Mouse (Mus musculus): ENCODE measurements around the gene Six5. TPM values are rescaled to one million over a fixed set of nuclear protein-coding genes. Genes with fewer than 3 reads are reported as not detected.

The Six5 gene
- total RNA-seq, 2 experiments from 2014 or later: 7.2 to 10.2 TPM

DNA sequence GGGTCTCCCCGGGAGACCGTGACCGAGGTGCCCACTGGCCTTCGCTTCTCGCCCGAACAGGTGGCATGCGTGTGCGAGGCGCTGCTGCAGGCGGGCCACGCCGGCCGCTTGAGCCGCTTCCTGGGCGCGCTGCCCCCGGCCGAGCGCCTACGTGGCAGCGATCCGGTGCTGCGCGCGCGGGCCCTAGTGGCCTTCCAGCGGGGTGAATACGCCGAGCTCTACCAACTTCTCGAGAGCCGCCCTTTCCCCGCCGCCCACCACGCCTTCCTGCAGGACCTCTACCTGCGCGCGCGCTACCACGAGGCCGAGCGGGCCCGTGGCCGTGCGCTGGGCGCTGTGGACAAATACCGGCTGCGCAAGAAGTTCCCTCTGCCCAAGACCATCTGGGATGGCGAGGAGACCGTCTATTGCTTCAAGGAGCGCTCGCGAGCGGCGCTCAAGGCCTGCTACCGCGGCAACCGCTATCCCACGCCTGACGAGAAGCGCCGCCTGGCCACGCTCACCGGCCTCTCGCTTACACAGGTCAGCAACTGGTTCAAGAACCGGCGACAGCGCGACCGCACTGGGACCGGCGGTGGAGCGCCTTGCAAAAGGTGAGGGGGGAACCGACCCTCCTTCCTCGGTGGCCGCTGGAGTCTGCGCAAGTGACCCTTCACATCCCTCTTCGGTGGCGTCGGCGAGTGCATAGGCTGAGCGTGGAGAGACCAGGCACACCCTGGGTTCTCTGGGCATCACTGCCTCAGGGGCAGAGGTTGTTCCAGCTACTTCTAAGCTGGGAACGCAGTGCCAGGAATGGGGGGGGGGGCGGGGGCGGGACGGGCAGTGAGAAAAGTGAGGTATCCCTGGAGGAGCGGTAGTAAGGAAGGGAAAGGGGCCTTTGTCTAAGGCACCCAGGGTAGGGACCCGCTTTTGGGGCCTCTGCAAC is 694 bp downstream of the Six5 start:
- peak; percentile 60 to 72 for DNase-seq
- intact Hi-C loops (cut with DNase I): no loop called here

DNA sequence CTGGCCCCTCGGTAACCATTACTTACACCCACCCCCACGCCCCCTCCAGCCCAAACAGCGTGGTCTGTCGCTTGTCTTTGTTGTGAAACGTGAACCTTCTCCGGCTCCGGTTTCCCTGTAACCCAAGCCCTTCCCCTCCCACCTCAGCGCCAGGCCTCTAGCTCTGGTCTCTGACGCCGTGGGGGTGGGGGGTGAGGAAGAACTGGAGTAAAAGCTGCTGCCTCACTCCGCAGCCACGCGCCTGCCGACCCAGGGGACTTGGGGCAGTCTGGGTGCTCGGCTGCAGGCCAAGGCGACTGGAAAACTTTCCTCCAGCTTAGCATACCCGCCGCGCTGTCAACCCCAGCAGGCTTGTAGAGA is 1.3 kb downstream of the Six5 start:
- intact Hi-C loops (cut with DNase I): loop anchor here (2.0 kb wide), 1 partner anchor 21 kb away; no protein-coding TSS in a partner anchor
- peak in 1 of 2 experiments; percentile 60 for DNase-seq

DNA sequence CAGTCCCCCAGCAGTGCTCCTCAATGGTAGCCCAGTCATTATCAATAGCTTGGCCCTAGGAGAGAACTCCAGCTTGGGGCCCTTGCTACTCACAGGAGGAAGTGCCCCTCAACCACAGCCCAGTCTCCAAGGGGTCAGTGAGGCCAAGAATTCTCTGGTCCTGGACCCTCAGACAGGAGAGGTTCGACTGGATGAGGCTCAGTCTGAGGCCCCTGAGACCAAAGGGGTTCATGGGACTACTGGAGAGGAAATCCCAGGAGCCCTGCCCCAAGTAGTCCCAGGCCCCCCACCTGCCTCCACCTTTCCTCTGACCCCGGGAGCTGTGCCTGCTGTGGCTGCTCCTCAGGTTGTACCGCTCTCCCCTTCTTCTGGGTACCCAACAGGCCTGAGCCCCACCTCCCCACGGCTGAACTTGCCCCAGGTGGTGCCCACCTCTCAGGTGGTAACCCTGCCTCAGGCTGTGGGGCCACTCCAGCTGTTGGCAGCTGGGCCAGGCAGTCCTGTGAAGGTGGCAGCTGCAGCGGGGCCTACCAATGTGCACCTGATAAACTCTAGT is 2.1 kb downstream of the Six5 start:
- intact Hi-C loops (cut with DNase I): loop anchor here (2.0 kb wide), 1 partner anchor 20 kb away; no protein-coding TSS in a partner anchor
- no peak for DNase-seq

DNA sequence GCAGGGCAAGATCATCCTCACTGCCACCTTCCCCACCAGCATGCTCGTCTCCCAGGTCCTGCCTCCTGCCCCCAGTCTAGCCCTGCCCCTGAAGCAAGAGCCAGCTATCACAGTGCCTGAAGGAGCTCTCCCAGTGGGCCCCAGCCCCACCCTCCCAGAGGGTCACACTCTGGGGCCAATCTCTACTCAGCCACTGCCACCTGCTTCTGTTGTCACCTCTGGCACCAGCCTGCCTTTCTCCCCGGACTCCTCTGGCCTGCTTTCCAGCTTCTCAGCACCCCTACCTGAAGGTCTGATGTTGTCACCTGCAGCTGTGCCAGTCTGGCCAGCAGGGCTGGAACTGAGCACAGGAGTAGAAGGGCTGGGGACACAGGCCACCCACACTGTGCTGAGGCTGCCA is 2.8 kb downstream of the Six5 start:
- no peak for DNase-seq
- intact Hi-C loops (cut with DNase I): loop anchor here (2.0 kb wide), 1 partner anchor 20 kb away; no protein-coding TSS in a partner anchor

DNA sequence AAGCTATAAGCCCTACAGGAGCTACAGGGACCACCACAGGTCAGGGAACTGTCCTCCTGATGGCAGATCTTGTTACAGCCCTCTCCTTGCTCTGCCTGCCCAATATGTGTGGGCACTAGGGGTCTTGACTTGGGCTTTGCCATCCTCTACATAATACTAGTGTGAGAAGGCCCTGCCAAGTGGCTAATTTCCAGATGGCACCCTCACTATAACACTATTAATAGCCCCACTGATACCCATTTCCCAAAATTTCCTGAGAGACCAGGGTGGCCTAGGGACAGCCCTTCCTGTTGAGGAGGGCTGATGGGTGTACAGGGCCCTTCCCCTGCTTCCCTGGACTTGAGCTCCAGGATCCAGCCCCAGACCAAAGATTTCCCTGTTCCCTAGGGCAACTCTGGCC is 3.5 kb downstream of the Six5 start:
- DNase-seq: peak in 1 of 2 experiments; percentile 53
- intact Hi-C loops (cut with DNase I): loop anchor here (2.0 kb wide), 1 partner anchor 19 kb away; no protein-coding TSS in a partner anchor

DNA sequence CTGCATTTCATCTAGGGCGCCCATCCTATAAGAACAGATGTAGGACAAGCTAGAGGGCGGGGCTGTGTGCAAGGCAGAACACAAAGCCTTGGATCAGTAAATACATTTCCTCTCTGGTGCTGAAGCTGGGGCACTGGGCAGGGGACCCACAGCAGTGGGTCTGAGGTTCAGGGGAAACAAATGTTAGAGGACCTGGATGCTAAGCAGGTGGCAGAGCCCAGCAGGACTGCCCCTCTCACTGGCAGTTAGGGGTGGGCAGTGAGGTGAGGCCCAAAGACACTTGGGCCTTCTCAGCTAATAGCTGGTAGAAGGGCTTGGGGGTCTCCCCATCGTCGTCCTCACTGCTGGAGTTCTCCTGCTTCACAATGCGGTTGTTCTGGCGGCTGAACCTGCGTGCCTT is 4.4 kb downstream of the Six5 start:
- intact Hi-C loops (cut with DNase I): no loop called here
- DNase-seq: no peak

DNA sequence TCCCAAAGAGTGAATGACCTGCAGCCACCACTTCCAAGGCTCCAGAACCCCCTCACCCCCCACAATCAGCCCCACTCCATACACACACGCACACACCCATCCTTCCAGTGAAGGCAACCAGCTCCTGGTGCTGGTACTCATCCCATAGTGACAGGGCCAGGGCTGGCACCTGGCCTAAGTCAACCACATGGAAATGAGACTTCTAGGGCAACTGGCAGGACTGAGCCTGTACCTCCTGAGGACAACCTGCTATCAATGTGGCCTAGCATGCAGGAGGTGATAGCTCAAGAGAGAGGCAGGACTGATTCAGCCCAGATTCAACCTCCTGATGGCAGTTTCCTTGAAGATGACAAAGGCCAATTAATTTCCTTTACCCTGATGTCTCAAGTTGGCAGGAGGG is 5.9 kb downstream of the Six5 start:
- intact Hi-C loops (cut with DNase I): no loop called here
- no peak for DNase-seq

DNA sequence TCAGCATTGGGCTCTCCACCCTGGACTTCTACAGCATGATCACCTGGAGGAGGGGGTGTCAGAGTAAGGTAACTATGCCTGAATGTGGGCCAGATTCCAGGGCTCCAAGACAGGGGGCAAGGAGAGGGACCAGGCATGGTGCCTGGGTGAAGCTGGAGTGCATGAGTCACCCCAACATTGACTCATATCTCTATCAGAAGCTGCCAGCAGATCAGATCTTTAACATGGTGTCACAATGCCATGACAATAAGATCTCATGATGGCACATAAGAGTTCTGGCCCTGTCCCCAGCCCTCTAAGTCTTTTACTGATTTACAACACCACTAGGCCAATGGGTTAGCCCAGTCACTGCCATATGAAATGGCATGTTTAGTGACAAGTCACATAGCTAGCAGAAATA is 9.3 kb downstream of the Six5 start:
- DNase-seq: no peak

DNA sequence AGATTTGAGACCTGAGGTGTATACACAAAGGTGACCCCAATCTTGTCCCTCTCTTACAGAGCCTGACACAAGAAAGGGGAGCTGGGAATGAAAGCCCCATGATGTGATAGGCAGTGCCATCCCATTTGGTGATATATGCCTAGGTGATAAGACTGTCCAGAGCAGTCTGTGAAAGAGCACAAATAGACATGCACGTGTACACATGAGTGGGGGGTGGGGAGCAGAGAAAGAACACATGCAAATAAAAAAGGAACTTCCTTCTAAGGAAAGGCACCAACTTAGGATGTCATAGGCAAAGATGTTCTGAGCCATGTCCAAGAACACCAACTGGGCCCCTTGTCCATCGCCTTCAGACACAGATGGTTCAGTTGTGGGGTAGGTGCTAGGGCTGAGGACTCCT is 10.1 kb downstream of the Six5 start:
- no peak for DNase-seq
- intact Hi-C loops (cut with DNase I): no loop called here

More for the DNA sequence above, 9.3 kb downstream of the Six5 start:
- intact Hi-C loops (cut with DNase I): no loop called here

DNA sequence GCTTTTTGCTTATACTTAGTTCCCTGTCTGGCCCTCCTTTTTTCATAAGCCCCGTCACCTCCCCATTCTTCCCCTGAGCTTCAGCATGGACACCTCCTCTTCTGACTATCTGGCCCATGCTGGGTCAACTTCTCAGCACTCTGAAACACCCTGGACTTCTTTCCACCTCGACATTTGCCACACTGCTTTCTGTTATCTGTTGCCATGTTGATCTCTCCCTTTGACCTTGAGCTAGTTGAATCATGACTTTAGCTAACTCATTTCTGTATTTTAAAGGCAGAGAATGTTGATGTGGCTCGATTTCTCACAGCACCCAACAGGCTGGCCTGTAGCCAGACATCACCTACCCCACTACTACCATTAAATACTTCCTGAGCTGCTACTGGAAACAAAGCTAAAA is 13.0 kb downstream of the Six5 start:
- no peak for DNase-seq
- intact Hi-C loops (cut with DNase I): loop anchor here (5.0 kb wide), 1 partner anchor 40 kb away; no protein-coding TSS in a partner anchor

DNA sequence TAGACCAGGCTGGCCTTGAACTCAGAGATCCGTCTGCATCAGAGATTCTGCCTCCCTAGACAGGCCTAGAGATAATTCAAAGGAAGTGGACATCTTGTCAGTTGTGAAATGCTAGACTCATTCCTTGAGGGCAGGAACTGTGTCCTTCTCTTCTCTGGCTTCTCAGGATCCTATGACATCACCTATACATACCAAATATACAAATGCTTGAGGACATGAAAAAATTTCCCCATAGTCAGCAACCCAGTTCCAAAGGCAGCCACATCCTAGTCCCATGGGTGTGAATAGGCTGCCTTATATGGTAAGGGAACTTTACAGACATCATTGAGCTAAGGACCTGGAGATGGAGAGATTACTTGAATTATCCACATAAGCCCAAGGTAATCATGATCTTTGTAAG is 15.2 kb downstream of the Six5 start:
- intact Hi-C loops (cut with DNase I): loop anchor here (5.0 kb wide), 1 partner anchor 42 kb away; no protein-coding TSS in a partner anchor
- no peak for DNase-seq

DNA sequence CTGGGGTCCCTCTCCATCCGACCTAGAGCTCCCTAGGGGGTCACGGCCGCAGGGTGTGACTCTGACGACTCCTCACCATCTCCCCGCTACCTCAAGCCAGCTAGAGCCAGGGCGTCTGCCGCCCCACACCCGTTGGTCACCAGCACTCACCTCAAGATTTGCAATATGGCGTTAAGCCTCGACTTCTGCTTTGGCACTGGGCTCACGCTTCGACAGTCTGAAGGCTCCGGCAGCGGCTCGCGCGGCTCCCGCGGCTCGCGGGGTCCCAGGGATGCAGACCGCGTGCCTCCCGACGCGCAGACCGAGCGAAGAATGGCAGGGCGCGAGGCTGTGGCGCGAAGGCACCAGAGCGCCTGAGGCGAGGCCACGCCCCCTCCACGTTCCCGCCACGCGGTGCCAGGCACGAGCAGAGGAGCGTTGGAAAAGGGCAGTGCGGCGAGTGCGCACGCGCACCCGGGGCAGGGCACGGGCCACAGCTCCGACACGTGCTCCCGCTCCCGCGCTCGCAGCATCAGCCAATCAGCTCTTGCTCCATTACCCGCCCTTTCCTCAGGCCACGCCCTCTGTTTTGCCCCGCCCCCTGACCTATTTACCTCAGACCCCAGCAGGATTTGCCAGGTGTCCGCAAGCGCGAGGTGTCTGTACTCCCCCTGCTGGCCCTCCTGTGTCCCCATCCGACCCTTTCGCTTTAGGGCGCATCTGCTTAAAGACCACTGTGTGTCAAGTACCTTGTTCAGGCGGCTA is 23.8 kb downstream of the Six5 start, which contains the start of gene Gm4969:
TSS of gene Gm4969 (minus strand) at position 341 of the 744 bp plus-strand sequence.
- peak; percentile 33 to 37 for DNase-seq
- intact Hi-C loops (cut with DNase I): loop anchor here (2.0 kb wide), 1 partner anchor 93 kb away; the partner anchor contains the start of gene Sympk

DNA sequence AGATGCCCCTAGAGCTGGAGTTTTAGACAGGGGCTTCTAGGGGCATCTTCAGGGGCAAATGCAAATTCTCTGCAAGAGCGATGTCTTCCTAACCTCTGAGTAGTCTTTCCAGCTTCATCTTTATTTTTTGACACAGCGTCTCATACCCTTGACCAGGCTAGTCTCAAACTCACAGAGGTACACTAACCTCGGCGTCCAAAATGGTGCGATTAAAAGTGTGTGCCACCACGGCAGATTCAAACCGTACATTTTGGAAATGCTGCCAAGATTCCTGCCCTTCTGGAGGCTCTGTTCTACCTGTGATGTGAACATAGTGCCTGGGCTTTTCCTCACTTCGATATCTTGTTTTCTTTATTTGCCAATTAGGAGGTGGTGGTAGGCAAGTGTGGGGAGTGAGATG is 24.7 kb downstream of the Six5 start:
- DNase-seq: no peak
- intact Hi-C loops (cut with DNase I): loop anchor here (2.0 kb wide), 1 partner anchor 94 kb away; the partner anchor contains the start of gene Sympk

DNA sequence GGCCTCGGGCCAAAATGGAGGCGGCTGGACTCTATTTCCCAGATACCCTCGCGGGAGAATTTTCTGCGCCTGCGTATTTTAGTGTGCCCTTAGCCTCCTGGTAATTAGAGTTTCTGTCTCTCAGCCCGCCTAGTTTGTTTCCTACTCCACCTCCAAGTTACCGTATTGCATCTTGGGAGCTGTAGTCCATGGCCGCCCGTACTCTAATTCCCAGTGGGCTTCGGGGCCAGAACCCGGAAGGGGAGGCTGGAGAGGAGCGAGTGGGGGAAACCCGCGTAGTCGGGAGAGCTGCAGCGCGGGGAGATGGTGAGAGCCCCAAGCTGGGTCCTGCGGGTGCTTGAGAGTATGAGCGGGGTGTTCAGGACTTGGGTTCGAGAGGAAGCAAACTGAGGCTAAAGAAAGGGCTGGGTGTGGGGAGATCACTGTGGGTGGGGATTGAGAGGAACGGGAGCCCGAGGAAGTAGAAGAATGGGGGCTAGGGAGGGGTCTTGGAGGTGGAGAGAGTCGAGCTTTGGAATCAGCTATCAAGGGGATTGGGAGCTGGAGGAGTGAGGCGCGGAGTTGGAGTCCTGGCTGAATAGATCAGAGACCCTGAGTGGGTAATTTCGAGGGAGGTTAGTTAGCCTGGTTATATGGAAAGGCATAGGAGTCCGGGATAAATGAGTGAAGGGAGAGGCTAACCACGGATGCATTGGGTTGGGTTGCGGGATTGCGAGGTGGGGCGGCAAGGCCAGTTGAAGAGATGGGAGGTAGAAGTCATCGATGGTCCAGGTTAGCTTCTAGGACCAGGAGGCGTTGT is 25.4 kb downstream of the Six5 start, which contains the start of gene Fbxo46:
TSS of gene Fbxo46 (plus strand) at position 229 of the 799 bp plus-strand sequence.
- peak; percentile 85 to 87 for DNase-seq
- intact Hi-C loops (cut with DNase I): loop anchor here (2.0 kb wide), 1 partner anchor 95 kb away; the partner anchor contains the start of gene Sympk

DNA sequence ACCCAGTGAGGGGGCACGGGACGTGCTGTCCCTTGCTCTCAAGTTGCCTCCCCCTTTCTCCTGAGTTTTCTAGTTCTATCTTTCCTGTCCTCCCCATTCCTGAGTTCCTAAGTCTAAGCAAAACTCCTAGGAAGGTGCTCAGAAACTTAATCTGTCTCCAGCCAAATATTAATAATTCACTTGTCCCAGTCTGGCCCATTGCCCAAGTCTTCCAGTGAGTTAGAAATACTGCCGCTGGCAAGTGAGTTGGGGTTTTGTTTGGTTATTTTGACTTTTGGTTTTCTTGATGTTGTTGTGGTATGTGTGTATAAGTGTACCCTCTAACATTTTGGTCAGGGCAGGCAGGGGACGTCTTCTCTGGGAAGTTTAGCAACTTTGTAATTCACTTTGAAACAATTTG is 27.3 kb downstream of the Six5 start:
- no peak for DNase-seq
- intact Hi-C loops (cut with DNase I): no loop called here

DNA sequence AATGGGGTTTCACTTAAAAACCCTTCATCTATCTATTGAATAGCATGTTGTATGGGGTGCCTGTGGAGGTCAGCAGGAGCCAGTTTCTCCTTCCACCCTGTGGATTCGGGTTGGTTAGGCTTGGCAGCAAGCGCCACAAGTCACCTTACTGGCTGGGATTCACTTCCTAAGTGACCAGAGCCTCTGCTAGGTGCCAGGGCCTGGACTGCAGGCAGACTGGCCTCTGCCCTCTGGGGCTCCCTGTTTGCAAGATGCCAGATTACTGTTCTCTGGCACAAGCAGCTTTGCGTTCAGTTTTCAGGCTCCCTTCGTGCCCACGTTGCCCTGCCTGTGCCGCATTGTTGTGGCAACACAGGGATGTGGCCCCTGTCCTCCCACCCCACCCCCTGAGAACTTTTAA is 30.3 kb downstream of the Six5 start:
- DNase-seq: no peak
- intact Hi-C loops (cut with DNase I): no loop called here

DNA sequence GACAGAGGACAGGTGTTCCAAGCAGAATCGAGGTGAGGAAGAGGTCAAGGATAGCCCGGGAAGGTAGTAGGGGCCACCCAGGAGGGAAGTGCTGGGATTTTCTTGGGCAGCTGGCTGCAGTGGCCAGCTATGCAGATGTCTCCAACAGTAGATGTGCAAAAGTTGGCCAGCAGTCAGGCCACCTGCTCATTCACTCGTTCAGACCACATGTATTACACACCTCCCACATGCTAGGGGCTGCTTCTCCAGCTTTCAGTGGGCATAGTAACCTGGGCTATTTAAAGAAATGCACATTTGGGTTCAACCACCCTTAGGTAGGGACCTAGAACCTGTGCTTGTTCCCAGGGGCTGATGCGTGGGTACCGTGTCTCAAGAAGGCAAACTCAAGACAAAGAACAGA is 33.4 kb downstream of the Six5 start:
- DNase-seq: no peak
- intact Hi-C loops (cut with DNase I): no loop called here

DNA sequence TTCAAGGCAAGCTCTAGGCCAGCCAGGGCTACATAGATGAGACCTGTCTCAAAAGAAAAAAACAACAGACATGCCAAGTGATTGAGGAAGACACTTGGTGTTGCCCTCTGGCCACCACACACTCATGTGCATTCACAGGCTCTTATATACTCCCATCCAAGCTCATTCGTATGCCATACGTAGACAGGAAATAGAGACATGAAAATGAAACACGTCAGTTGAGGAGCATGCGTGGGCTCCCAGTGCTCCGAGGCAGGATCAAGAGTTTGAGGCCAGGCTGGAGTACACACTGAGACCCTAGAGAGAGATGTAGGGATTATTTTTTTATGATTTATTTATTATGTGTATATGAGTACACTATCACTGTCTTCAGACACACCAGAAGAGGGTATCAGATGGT is 35.0 kb downstream of the Six5 start:
- DNase-seq: no peak
- intact Hi-C loops (cut with DNase I): no loop called here

DNA sequence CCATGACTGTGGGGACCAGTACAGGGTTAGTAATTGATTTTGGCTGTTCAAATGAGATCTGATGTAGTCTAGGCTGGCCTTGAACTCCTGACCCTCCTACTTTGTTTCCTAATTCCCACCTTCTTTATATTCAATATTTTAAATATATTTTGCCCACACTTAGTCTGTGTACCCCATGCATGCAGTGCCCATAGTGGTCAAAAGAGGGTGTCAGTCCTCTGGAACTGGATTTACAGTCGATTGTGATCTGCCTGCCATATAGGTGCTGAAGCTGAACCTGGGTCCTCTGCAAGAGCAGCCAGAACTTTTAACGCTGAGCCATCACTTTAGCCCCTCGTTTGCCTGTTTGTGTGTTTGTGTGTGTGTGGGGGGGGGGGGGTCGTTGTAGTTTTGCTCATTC is 36.3 kb downstream of the Six5 start:
- DNase-seq: no peak

DNA sequence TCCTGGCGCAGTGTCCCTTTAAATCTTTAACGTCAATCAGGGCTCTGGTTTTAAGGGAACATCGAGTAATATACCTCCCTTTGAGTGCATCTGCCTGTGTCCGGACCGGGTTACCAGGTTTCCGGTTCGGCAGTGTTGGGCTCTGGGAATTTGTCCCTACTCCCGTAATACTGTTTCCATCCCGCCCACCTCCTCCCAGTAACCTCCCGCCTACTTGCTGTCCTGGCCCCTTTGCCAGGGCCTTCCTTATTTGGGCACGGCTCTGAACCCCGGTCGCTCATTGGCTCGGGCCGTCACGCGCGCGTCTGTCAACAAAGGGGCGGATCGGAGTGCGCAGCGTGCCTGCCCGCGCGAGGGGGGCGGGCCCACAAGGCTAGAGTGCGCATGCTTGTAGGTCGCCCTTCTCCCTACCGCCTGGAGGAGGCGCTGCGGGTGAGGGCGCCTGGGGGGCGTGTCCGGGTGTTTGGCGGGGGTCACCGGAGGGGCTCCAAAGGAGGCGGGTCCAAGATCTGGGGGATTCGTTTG is 37.0 kb downstream of the Six5 start:
- peak; percentile 92 to 93 for DNase-seq
- intact Hi-C loops (cut with DNase I): no loop called here

More for the DNA sequence above, 36.3 kb downstream of the Six5 start:
- intact Hi-C loops (cut with DNase I): no loop called here

All from heart, postnatal 36 days (tissue).